Mouse (Mus musculus) gastrocnemius, postnatal 10 days (tissue): ENCODE measurements around the gene Dtx3. TPM values are rescaled to one million over a fixed set of nuclear protein-coding genes. Genes with fewer than 3 reads are reported as not detected.

ENCODE experiments used
- DNase-seq: peaks from one replicate; pipeline ENCODE4 v3.0.0; 2021; ENCODE audit warnings: mixed read lengths
- long read RNA-seq, 2 experiments: library from polyadenylated mRNA; stranded (forward); transcript quantifications; one replicate each; pipeline ENCODE4 v2.0.0; 2021
- total RNA-seq, 2 experiments: library from RNA; stranded (reverse); gene quantifications; 2 replicates each; pipeline ENCODE4 v1.2.3; 2021

Dtx3 gene
- 10 to 100 TPM; 28.8 to 37.6 TPM for total RNA-seq
- long read RNA-seq, experiment 1, transcript Dtx3-201 (6 exons, 1,944 nt) = major isoform, 17 of 40 reads
- long read RNA-seq, experiment 1, transcript Dtx3-202 (5 exons, 1,994 nt) = minor isoform, 7 of 40 reads
- long read RNA-seq, experiment 1, partial matches to known transcripts = 9 of 40 reads
- long read RNA-seq, experiment 1, other reads (novel, unspliced or antisense) = 6 of 40 reads
- long read RNA-seq, experiment 2, transcript Dtx3-201 (6 exons, 1,944 nt) = major isoform, 11 of 26 reads
- long read RNA-seq, experiment 2, partial matches to known transcripts = 9 of 26 reads
- long read RNA-seq, experiment 2, other reads (novel, unspliced or antisense) = 4 of 26 reads

DNA sequence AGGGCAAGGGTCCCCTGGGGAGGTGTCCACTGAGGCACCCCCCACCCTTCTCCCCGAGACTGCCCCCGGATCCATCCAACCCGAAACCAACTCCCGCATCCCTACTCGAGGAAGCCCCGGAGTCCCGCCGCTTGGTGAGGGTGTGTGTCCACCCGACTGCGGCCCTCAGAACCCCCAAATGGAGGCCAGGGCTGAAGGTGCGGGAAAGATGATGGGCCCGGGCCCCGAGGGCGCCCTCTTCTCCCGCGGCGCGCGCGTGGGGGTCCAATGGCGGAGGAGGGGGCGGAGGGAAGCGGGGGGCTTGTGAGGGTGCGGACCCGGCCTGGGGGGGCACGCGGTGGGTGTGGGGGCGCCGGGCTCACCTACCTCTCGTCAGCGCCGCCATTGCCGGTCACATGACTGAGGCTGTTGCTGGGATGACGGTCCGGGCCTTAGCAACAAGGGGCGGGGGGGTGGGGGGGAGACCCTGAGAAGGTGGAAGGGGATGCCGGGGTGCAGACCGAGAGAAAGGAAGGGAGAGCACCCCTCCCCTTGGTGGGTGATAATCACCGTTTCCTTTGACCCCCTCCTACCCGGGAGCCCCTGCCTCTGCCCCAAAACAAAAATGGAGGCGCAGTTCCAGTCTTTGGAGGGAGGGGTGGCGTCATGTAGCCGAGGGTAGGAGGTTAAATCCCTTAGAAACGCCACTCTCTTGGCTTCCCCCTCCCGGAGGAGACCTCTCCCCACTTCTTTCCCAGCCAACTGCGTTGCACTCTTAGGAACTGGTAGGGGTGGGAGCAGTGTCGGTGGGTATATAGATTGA lies at the start of gene Dtx3:
TSS of gene Dtx3 (minus strand) at position 401 of the 802 bp plus-strand sequence.
- peak; percentile 43 for DNase-seq

- no peak for DNase-seq
Measured at GRCm38 (mm10) chr10:127238241-127238824, 42.8 kb upstream of the Dtx3 start.

DNA sequence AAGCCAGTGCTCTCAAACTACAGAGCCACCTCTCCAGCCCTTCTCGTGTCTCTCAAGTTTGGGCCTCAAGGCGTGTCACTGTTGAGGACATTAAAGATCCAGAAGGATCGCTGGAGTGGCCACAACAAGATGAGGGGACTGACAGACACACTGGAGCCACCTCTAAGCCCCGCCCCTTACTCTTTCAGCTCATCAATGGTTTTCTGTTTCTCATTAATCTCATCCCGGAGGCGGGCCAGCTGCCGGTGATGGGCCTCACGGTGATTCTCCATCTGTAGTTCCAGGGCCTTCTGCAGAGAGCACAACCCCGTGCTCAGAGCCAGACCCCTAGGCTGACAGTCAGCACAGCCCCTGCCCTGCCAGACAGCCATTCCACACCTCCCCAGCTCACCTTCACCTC lies 41.0 kb upstream of the Dtx3 start:
- DNase-seq = no peak

DNA sequence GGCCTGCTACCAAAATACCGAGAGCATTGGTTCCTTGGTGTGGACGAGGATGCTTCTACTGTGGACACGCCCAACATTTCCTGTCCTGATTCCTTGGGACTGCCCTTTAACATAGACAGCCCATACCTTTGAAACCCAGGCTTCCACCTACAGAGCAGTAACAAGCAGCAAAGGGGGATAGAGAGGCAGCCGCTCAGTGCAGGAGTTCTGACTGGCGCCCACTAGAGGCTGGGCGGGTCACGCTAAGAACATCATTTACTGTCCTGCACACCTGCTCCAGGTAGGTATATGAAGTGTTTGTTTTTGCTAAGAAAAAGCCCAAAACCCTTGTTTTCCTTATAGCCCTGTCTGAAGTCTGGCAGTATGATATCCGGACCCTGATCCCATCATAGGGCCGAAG lies 37.6 kb upstream of the Dtx3 start:
- DNase-seq = no peak

- no peak for DNase-seq
Measured at GRCm38 (mm10) chr10:127231741-127232140, 36.2 kb upstream of the Dtx3 start.

DNA sequence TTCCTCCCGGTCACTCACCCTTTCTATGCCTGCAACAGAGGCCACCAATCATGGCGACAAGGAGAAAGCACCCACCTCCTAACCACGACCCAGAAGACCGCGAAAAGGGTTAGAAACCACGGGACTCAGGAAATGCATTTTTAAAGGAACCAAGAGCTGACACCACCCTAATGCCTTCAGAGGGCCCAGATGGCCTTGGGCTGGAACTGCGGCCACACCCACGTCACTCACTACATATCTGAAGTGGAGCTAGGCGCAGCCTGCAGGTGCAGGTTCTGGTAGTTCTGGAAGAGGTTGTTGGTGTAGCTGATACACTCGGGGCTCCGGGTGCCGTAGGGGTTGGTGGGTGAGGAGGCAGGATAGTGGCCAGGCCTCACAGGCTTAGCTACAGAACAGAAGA lies 35.2 kb upstream of the Dtx3 start:
- no peak for DNase-seq

DNA sequence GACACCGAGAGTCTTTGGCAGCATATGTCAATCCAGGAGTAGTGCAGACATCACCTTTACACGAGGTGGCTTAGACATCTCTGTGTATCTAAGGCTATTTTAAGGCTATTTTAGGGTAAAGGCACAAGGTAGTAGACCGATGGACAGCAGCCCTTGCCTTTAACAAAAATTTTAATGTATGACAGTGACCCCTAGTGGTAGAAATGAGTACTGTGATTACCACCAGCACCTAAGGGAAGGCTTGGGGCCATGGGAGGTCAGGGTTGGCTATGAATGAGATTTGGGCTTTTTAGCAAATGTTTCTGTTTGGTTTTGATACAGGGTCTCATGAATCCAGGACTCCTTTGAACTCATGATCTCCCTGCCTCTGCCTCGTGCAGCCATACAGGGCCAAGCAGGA lies 33.4 kb upstream of the Dtx3 start:
- DNase-seq = no peak

GRCm38 (mm10) chr10:127227163-127227562 lies 31.6 kb upstream of the Dtx3 start:
- DNase-seq = no peak

DNA sequence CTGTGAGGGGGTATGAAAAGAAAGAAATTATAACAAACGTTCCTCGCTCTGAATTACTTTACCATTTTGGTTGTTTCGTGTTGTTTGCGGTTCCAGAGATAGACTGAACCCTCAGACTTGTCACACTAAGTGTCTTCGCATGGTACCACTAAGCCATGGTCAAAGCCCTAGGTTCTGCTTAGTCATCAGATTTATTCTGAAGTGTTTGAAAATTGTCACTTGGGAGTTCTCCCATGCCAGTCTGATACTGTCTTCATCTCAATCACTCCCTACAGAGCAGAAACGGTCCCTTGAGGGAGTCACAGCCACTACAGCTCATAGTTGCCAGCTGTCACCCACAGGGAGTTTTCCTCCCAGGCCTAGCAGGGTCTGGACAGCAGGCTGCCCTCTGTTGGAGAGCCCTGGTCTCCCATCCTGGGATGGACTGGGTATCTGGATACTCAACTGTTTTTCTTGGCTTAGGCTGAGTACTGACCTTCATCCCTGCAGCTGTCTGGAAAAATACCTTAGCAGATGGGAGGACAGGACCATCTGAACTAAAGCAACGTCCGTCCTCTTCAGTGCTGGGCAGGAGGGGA lies 30.9 kb upstream of the Dtx3 start:
- no peak for DNase-seq

- DNase-seq = no peak
Measured at GRCm38 (mm10) chr10:127225732-127226131, 30.2 kb upstream of the Dtx3 start.

GRCm38 (mm10) chr10:127225213-127225612 lies 29.7 kb upstream of the Dtx3 start:
- DNase-seq = no peak

DNA sequence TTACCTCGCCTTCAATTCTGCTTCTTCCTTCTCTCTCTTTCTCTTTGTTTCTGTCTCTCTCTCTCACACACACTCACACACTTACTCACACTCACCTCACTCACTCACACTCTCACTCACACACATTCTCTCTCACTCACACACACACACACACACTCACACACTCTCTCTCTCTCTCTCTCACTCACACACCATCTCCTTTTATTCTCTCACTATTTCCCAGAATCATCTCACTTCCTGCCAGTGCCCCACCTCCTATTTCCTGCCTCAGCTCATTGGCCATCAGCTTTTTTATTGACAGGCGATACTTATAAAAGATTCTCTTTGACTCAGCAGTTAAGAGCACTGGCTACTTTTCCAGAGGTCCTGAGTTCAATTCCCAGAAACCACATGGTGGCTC lies 22.8 kb upstream of the Dtx3 start:
- no peak for DNase-seq

GRCm38 (mm10) chr10:127217177-127217576 lies 21.6 kb upstream of the Dtx3 start:
- DNase-seq = no peak

- no peak for DNase-seq
Measured at GRCm38 (mm10) chr10:127216456-127216855, 20.9 kb upstream of the Dtx3 start.

DNA sequence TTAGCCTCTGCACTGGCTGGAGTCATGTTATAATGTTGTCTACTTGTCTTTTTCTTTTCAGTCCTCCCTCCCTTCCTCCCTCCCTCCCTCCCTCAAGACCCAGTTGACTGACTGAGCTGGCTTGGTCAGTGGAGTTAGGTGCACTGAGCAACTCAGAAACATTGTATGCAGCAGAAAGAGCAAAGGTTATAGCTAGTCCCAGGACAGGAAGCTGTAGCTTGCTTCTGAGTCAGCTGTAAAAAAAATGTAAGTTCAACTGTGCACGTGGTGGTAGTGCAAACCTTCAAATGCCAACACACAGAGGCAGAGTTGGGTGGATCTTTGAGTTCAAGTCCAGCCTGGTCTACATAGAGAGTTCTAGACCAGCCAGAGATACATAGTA lies 18.9 kb upstream of the Dtx3 start:
- DNase-seq = no peak

DNA sequence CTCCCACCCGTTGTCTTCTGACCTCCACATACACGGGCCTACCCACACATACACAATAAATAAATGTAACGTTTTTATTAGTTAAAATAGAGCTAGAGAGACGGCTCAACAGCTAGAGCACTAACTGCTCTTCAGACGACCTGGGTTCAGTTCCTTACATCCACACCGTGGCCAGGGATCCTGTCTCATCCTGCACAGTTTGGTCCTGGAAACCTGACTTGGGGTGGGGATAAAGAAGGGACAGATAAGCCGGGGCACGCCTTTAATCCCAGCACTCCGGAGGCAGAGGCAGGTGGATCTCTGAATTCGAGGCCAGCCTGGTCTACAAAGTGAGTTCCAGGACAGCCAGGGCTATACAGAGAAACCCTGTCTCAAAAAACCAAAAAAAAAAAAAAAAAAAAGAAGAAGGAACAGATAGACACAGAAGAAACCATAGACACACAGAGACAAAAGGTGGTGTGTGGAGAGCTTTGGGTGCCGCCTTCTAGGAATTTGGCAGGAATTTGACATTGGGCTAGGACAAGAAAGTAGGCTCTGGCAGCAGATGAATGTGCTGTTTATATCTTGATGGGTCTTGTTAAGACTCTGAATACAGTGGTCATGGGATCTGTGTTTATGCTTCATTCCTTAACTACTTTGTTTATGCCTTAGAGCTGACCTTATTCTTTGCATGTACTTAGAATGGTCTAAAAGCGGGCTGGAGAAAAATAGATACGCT lies 18.3 kb upstream of the Dtx3 start:
- DNase-seq = no peak

DNA sequence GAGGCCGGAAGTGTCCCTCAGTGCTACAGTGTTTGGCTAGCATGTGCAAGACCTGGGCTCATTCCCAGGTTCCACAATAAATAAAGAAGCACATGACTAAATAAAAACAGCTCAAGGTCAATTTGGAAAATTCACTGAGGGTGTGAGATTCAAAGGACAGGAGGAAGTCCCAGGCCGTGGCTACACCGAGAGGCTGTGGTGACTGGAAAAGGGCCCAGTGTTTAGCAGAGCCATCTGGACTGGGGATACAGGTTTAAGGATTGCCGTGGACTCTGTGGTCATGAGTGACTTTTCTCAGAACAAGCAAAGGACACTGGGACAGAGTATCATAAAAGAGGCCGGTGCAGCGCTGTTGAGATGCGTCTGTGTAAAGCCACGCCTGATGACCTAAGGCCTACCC lies 17.7 kb upstream of the Dtx3 start:
- no peak for DNase-seq

DNA sequence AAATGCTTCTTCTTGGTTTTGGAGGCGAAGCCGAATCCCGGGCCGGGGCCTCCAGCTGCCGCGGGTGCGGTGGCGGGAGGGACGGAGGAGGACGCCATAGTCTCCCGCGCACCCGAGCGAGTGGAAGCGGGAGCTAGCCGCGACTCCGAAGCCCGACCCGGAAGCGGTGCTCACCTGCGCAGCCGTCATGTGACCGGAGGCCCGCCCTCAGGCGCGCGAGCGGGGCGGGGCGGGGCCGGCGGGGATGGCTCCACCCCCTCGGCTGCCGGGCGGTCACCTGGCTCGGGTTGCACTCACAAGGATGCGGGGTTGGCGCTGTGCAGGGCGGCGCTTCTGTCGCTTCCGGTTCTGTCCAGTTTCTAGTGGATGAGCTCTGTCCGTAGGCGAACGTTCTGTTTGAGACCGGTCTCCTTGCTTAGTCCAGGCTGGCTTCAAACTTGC lies 15.9 kb upstream of the Dtx3 start, which contains the start of gene Pip4k2c:
TSS of gene Pip4k2c (minus strand) at position 172 of the 441 bp plus-strand sequence.
- DNase-seq = peak; percentile 87

- no peak for DNase-seq
Measured at GRCm38 (mm10) chr10:127210961-127211405, 15.5 kb upstream of the Dtx3 start.

DNA sequence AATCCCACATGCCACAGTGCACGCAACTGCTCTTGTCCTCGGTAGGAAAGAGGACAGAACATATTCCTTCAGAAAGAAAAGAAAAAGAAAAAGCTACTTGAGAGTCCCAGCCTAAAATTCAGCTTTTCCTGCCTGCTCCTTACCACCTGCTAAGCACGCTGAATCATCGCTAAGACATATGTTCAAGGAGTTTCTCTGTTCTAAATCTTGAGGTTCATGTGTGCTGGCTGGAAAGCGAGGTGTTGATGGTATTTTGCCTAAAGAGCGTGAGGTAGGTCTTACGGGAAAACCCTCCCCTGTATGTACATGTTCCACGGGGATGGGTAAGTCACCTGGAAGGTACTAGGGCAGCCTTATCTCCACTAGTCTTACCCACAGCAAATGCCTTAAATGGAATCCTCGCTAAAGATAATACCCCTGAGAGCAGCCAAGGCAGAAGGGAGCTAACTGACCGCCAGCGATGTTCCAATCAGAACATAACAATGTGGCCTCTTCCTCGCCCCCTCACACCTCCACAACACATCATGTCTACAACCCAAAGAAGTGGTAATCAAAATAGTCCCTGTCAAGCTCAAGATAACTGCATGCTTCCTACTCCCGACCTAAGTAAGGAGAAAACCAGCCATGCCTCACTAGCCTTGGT lies 14.5 kb upstream of the Dtx3 start:
- no peak for DNase-seq

DNA sequence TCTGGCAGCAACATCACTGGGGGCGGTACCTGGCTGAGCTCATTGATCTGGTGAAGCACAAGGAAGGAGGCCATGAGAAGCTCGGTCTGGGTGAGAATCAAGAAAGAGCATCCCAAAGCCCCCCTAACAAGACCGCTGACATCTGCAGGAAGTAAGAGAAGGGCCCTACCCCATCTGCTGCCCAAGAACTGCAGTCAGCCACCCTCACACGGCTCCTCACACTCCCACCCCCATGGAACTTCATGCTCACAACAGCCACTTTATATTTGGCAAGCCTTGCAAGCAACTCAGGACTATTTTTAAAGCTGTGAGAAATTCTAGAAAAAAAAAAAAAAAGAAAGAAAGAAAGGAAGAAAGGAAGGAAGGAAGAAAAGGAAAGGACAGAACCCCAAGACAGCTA lies 13.4 kb upstream of the Dtx3 start:
- DNase-seq = no peak

- DNase-seq = no peak
Measured at GRCm38 (mm10) chr10:127205373-127205772, 9.8 kb upstream of the Dtx3 start.
